Mouse (Mus musculus) midbrain, embryonic 12.5 days (tissue): Measurements from ENCODE around the gene Strap. TPM values are rescaled to one million over a fixed set of nuclear protein-coding genes. Genes with fewer than 3 reads are reported as not detected.
"Not testable (repeated sequence)": the region's sequence is repeated elsewhere in the genome, so short reads cannot be mapped to it uniquely, and the experiment has no call there.

Experiments
- ATAC-seq: fragments of 200-750 bp; cut with Nextera tagmentation; 2 replicates; pipeline ENCODE4 v1.8.0; 2017; ENCODE audit warnings: low read depth, moderate TSS enrichment, moderate library complexity; ENCODE audit not compliant: low FRiP score
- H3K27ac ChIP-seq: fragments of 300-500 bp; sonication (generic); replicated peaks from 2 replicates; pipeline ENCODE4 v1.5.1; 2016; ENCODE audit warnings: mild to moderate bottlenecking
- H3K27me3 ChIP-seq: fragments of 300-500 bp; sonication (generic); 2 replicates; pipeline ENCODE4 v1.6.1; 2016; ENCODE audit warnings: mild to moderate bottlenecking
- H3K36me3 ChIP-seq: fragments of 300-500 bp; sonication (generic); 2 replicates; pipeline ENCODE4 v1.6.1; 2016
- H3K4me1 ChIP-seq: fragments of 300-500 bp; sonication (generic); 2 replicates; pipeline ENCODE4 v1.6.1; 2016
- H3K4me2 ChIP-seq: fragments of 300-500 bp; sonication (generic); replicated peaks from 2 replicates; pipeline ENCODE4 v1.6.1; 2016; ENCODE audit warnings: mild to moderate bottlenecking, moderate library complexity
- H3K4me3 ChIP-seq: fragments of 300-500 bp; sonication (generic); 2 replicates; pipeline ENCODE4 v1.5.1; 2016; ENCODE audit warnings: mild to moderate bottlenecking
- H3K9ac ChIP-seq: fragments of 300-500 bp; sonication (generic); replicated peaks from 2 replicates; pipeline ENCODE4 v1.6.1; 2016; ENCODE audit warnings: mild to moderate bottlenecking, moderate library complexity
- H3K9me3 ChIP-seq: fragments of 300-500 bp; sonication (generic); 2 replicates; pipeline ENCODE4 v1.6.1; 2016; ENCODE audit warnings: mild to moderate bottlenecking
- WGBS: fragments of 180-500 bp; shearing (Covaris S2); methylation state at CpG from one replicate; pipeline ENCODE4 v1.1.7; 2016; 5-methylcytosine and 5-hydroxymethylcytosine counted together
- polyA plus RNA-seq: library from polyadenylated mRNA; unstranded; fragments of >200 nt; fragmentation: Nextera tagmentation; extraction: Ambion mirVana; gene quantifications from 2 replicates; pipeline ENCODE4 v1.2.1, GENCODE M21; 2016

Gene Strap
- polyA plus RNA-seq, 1 experiment from 2014 or later = 203 TPM

DNA sequence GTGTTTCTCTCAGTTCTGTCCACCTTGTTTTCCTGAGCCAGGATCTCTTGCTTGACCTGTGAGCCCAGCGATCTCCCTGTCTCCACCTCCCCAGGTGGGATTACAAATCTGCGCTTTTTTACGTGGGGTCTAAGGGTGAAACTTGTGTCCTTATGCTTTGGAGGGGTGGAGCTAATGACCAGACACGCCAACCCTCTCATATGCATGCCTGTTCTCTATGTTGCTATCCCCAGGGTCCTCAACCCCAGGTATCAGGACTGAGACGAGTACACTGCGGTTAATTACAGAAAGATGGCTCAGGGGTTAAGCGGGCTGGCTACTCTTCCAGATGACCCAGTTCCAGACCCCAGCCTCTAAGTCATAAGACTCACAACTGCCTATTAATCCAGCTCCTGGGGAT, 31.4 kb upstream of the Strap start:
- H3K4me3 ChIP-seq = no peak overlapping the region
- H3K27ac ChIP-seq = no peak overlapping the region
- no peak overlapping the region for H3K9ac ChIP-seq
- ATAC-seq = no peak
- H3K9me3 ChIP-seq = no peaks in the 10 kb centered on the region
- no peak overlapping the region for H3K4me2 ChIP-seq
- H3K4me1 ChIP-seq = no peaks in the 10 kb centered on the region; the same call in 1 of the 2 replicates
- peaks cover 20% of the 10 kb centered on the region for H3K27me3 ChIP-seq
- no peaks in the 10 kb centered on the region for H3K36me3 ChIP-seq
- WGBS = 84% methylated on average over 7 of the region's 7 CpGs

DNA sequence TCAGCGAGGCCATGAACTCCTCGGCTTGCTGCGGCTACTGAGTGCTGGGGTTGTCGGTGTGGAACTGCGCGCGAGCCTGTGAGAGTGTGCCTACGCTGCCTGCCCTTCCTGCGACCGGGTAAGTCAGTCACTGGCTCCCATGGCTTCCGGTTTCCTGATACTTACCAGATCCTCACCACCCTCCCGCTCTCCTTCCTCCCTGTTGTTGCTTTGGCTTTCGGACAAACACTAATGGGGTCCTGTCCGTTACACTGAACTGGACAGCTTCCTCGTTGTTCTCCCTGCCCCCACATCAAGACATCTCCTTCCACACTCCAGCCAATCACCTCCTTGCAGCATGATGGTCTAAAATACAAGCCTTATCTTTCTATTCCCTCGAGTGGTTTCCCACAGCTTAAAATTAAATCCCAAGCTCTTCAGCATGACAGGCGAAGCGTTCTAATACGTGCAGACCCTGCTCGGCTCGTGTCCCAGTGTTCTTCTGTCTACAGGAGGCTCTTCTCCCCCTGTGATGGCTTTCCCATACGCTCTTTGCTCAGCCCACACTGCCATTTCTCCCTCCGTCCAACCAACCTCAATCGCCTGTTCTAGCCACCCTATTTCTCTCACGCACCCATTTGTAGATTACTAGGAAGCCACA, 30.5 kb upstream of the Strap start:
- 88% methylated on average over 25 of the region's 25 CpGs for WGBS

GRCm38 (mm10) chr6:137706209-137706608, 28.7 kb upstream of the Strap start:
- Histone ChIP-seq H3K9ac (no peak overlapping the region), H3K36me3 (no peaks in the 10 kb centered on the region), H3K4me1 (no peaks in the 10 kb centered on the region), H3K4me2 (no peak overlapping the region), H3K27ac (no peak overlapping the region), H3K27me3 (peaks cover 14% of the 10 kb centered on the region), H3K9me3 (no peaks in the 10 kb centered on the region), H3K4me3 (no peak overlapping the region)
- no peak for ATAC-seq
- WGBS = 93% methylated on average over 10 of the region's 10 CpGs

More for the DNA sequence above, 30.5 kb upstream of the Strap start:
- no peaks in the 10 kb centered on the region for H3K36me3 ChIP-seq
- H3K9me3 ChIP-seq = no peaks in the 10 kb centered on the region
- H3K4me1 ChIP-seq = no peaks in the 10 kb centered on the region
- H3K9ac ChIP-seq = no peak overlapping the region
- no peak overlapping the region for H3K4me3 ChIP-seq
- H3K4me2 ChIP-seq = no peak overlapping the region
- no peak for ATAC-seq
- H3K27ac ChIP-seq = no peak overlapping the region
- peaks cover 16% of the 10 kb centered on the region for H3K27me3 ChIP-seq

- H3K4me1 ChIP-seq, H3K36me3 ChIP-seq, H3K27me3 ChIP-seq, H3K27ac ChIP-seq, H3K4me3 ChIP-seq, H3K9ac ChIP-seq, H3K9me3 ChIP-seq, ATAC-seq, H3K4me2 ChIP-seq: not testable (repeated sequence)
- WGBS = 87% methylated on average over 13 of the region's 13 CpGs
These were observed 26.0 kb upstream of the Strap start for GRCm38 (mm10) chr6:137708726-137709405.

DNA sequence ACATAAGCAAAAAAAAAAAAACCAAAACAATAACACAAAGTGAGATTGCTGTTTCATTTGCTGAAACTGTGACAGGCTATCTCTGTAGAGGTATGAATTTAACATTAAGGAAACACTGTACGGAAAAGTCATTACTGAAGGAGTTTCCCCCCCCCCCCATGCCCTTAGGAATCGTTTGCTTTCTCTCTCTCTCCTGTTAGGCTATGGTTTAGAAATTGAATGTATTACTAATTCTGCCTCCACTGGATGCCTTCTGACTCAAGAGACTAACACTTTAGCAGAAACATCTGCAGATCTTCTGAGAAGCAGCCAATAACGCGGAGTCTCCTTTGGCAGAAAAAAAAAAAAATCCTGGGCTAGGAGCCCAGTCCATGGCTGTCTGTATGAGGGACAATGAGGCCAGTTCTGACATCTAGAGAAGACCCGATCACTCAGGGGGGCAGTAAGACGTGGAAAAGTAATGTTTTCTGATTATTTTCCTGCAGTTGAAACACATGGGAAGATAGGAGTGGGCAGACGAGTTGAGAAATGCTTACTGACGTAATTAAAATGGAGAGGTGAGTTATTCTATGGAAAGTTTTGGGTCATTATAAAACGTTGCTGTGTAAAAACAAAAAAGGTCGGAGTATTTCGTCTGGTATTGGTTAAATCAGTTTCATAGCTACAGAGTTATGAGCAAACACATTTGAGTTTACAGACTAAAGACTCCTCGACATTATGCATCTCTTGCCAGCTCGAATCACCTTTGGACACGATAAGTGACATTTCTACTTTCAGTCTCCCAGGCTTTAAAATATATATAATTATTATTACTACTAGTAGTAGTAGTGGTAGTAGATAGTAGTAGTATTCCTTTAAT, 24.5 kb upstream of the Strap start:
- no peak overlapping the region for H3K9ac ChIP-seq
- peaks cover 9% of the 10 kb centered on the region for H3K4me1 ChIP-seq
- ATAC-seq = no peak
- H3K36me3 ChIP-seq = no peaks in the 10 kb centered on the region
- no peak overlapping the region for H3K4me2 ChIP-seq
- H3K27ac ChIP-seq = no peak overlapping the region
- no peak overlapping the region for H3K4me3 ChIP-seq
- H3K27me3 ChIP-seq = no peaks in the 10 kb centered on the region
- H3K9me3 ChIP-seq = no peaks in the 10 kb centered on the region
- 84% methylated on average over 14 of the region's 14 CpGs for WGBS

DNA sequence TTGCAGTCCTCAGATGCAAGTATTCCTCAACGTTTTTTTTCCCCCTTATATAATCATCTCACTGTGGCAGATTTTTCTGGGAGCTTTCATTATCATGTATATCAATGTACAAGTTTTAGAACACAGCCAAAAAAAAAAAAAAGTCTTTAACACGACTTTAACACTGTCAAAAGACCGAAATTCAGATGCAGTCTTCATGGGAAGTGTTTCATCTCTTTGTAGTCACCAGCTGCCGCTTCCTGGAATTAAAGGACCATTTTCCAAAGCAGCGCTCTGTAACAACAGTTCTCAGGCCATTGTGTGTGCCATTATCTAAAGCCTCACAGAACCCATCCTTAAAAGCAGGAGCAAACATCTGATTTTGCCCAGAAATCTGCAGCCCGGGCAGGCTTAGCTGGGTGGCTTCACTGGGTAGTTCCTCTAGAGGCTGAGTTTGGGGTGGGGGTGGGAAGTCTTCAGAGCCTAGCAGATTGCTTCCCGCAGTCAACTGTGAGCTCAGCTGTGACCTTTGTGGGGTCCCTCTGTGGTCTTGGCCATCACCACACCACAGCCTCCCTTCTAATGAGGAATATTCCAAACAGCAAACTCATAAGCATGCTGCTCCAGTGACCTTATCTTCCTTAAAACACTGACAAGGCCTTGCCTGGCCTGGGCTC, 22.1 kb upstream of the Strap start:
- Histone ChIP-seq H3K27ac (peak overlapping the region; percentile 71), H3K4me1 (peaks cover 9% of the 10 kb centered on the region), H3K4me2 (no peak overlapping the region), H3K36me3 (no peaks in the 10 kb centered on the region), H3K9ac (no peak overlapping the region), H3K9me3 (no peaks in the 10 kb centered on the region), H3K4me3 (no peak overlapping the region), H3K27me3 (no peaks in the 10 kb centered on the region)
- ATAC-seq = peak; percentile 70
- WGBS = 29% methylated on average over 7 of the region's 7 CpGs

- no peaks in the 10 kb centered on the region for H3K27me3 ChIP-seq
- peak; percentile 67 for ATAC-seq
- 42% methylated on average over 3 of the region's 3 CpGs for WGBS
- no peak overlapping the region for H3K4me3 ChIP-seq
- H3K4me1 ChIP-seq = peaks cover 9% of the 10 kb centered on the region
- no peak overlapping the region for H3K9ac ChIP-seq
- peak overlapping the region; percentile 71 for H3K27ac ChIP-seq
- H3K36me3 ChIP-seq = no peaks in the 10 kb centered on the region
- H3K4me2 ChIP-seq = no peak overlapping the region
- H3K9me3 ChIP-seq = no peaks in the 10 kb centered on the region
These were observed 21.6 kb upstream of the Strap start for GRCm38 (mm10) chr6:137713310-137713664.

DNA sequence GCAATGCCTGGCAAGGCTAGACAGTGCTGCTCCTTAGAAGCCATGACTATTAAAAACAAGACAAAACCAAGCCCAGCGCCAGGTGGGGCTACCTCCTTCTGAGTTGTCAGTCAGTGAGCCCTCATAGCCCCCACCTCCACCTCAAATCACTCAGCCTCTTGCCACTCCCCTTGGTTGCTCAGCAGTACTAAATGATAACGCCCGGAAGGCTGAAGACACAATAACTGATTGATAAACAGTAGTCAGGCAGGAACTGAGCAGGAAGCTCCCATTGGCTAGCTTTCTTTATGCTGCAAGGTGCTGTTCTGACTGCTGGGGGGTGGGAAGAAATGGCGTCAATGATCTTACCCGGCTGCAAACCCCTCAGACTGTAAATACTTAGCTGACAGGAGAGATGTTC, 18.1 kb upstream of the Strap start:
- Histone ChIP-seq H3K36me3 (no peaks in the 10 kb centered on the region), H3K4me2 (no peak overlapping the region), H3K9me3 (no peaks in the 10 kb centered on the region), H3K9ac (no peak overlapping the region), H3K27me3 (no peaks in the 10 kb centered on the region), H3K27ac (no peak overlapping the region), H3K4me1 (peaks cover 9% of the 10 kb centered on the region), H3K4me3 (no peak overlapping the region)
- ATAC-seq = no peak
- 71% methylated on average over 5 of the region's 5 CpGs for WGBS

DNA sequence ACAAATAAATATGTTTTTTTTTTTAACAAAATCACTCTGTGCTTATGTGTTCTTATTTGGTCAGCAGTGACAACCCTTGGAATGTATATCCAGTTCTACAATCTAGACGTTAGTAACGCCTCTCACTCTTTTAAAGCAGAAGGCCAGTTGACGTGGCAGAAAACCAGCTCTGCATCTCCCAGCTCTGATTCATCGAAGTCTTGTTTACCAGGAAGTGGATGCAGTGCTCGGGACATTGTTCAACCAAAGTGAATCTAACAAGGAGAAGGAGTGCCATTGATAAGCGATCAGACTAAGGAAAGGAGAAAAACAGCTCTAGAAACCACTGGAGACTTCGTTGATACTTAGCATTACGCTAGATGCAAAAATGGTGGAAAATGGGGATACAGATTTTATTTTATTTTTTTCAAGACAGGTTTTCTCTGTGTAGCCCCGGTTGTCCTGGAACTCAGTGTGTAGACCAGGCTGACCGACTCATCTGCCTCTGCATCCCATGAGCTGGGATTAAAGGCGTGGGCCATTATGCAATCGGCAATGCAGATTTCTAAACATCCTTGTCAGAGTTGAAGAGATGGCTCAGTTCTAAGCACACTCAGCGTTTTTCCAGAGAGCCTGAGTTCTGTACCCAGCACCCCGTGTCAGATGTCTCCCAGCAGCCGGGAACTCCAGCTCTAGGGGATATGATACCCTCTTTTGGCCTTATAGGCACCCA, 12.5 kb upstream of the Strap start:
- 90% methylated on average over 15 of the region's 15 CpGs for WGBS
- H3K36me3 ChIP-seq = no peaks in the 10 kb centered on the region
- no peaks in the 10 kb centered on the region for H3K9me3 ChIP-seq
- 0 out of 2 replicates have a peak, but pooled peaks cover 6% of the 10 kb centered on the region for H3K27me3 ChIP-seq
- H3K4me2 ChIP-seq = no peak overlapping the region
- no peaks in the 10 kb centered on the region for H3K4me1 ChIP-seq
- H3K4me3 ChIP-seq = no peak overlapping the region
- ATAC-seq = no peak
- no peak overlapping the region for H3K27ac ChIP-seq
- no peak overlapping the region for H3K9ac ChIP-seq

- Histone ChIP-seq H3K4me3 (no peak overlapping the region), H3K4me2 (no peak overlapping the region), H3K27ac (no peak overlapping the region), H3K4me1 (no peaks in the 10 kb centered on the region), H3K36me3 (no peaks in the 10 kb centered on the region), H3K9ac (no peak overlapping the region), H3K27me3 (0 out of 2 replicates have a peak, but pooled peaks cover 6% of the 10 kb centered on the region), H3K9me3 (no peaks in the 10 kb centered on the region)
- no peak for ATAC-seq
- WGBS = 7% methylated on average over 4 of the region's 4 CpGs
These were observed 11.0 kb upstream of the Strap start for GRCm38 (mm10) chr6:137723898-137724297.

- peaks cover 11% of the 10 kb centered on the region for H3K36me3 ChIP-seq
- no peak; the same call in 1 of the 2 replicates for ATAC-seq
- peak overlapping the region; percentile 83 for H3K9ac ChIP-seq
- peak overlapping the region; percentile 72 for H3K27ac ChIP-seq
- 8% methylated on average over 7 of the region's 7 CpGs for WGBS
- H3K4me3 ChIP-seq = peak overlapping the region; percentile 83
- H3K9me3 ChIP-seq = no peaks in the 10 kb centered on the region
- peaks cover 18% of the 10 kb centered on the region for H3K4me1 ChIP-seq
- peak overlapping the region; percentile 92 for H3K4me2 ChIP-seq
- no peaks in the 10 kb centered on the region for H3K27me3 ChIP-seq
These were observed 425 bp upstream of the Strap start for GRCm38 (mm10) chr6:137734460-137734845.
